Mouse (Mus musculus): ENCODE results near the gene Wfdc18. TPM values are rescaled to one million over a fixed set of nuclear protein-coding genes. Genes with fewer than 3 reads are reported as not detected.

The Wfdc18 gene
- polyA plus RNA-seq, 1 experiment from 2014 or later, result 2.0 TPM

- Histone ChIP-seq H3K4me1 (replicated peaks) (no peaks in the 10 kb centered on the region), H3K27ac (ENCODE audit: poor library complexity, severe bottlenecking) (no peak overlapping the region), H3K4me2 (no peak overlapping the region), H3K4me3 (no peak overlapping the region), H3K27me3 (replicated peaks) (peaks cover 74% of the 10 kb centered on the region), H3K36me3 (no peaks in the 10 kb centered on the region), H3K9me3 (replicated peaks) (no peaks in the 10 kb centered on the region), H3K9ac (no peak overlapping the region)
- no peak for ATAC-seq (ENCODE audit: insufficient number of reproducible peaks, low FRiP score)
- WGBS, result 66% methylated on average over 3 of the region's 3 CpGs
These were observed 34.7 kb downstream of the Wfdc18 start for GRCm38 (mm10) chr11:83743525-83743924.

GRCm38 (mm10) chr11:83746152-83746551 is 37.3 kb downstream of the Wfdc18 start:
- no peak overlapping the region for H3K27ac ChIP-seq (ENCODE audit: poor library complexity, severe bottlenecking)
- H3K4me1 ChIP-seq (replicated peaks), result no peaks in the 10 kb centered on the region
- no peak overlapping the region for H3K4me2 ChIP-seq
- H3K36me3 ChIP-seq, result no peaks in the 10 kb centered on the region
- no peak overlapping the region for H3K9ac ChIP-seq
- H3K4me3 ChIP-seq, result no peak overlapping the region
- peaks cover 74% of the 10 kb centered on the region for H3K27me3 ChIP-seq (replicated peaks)
- ATAC-seq (ENCODE audit: insufficient number of reproducible peaks, low FRiP score), result no peak
- WGBS, result 44% methylated on average over 4 of the region's 4 CpGs
- H3K9me3 ChIP-seq (replicated peaks), result no peaks in the 10 kb centered on the region

DNA sequence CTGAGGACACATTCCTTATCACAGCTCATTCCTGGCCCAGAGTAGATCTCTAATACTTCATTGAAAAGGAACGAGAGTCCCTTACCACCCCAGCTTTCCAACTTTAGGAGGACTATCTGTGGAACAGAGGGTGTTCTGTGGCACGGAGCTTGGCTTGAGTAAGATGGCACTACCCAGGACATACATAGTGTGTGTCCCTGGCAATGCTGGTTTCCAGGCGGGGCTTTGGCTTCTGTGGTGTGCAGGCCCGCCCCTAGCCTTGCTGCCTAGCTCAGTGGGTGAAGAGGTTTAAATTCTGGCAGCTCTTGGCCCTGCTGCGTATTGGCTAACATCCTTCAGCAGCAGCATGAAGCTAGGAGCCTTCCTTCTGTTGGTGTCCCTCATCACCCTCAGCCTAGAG is 37.9 kb downstream of the Wfdc18 start, which contains the start of gene Wfdc21:
Gene Wfdc21 (plus strand): TSS at position 260 of the 400 bp plus-strand sequence.
- H3K4me3 ChIP-seq, result no peak within 1 kb of the TSS
- ATAC-seq (ENCODE audit: insufficient number of reproducible peaks, low FRiP score), result no peak
- H3K9ac ChIP-seq, result no peak within 1 kb of the TSS
- no peaks in the 10 kb centered on the region for H3K4me1 ChIP-seq (replicated peaks)
- 62% methylated on average over 5 of the region's 5 CpGs for WGBS
- H3K4me2 ChIP-seq, result no peak within 1 kb of the TSS
- H3K27ac ChIP-seq (ENCODE audit: poor library complexity, severe bottlenecking), result no peak within 1 kb of the TSS
- H3K9me3 ChIP-seq (replicated peaks), result no peaks in the 10 kb centered on the region
- H3K27me3 ChIP-seq (replicated peaks), result peaks cover 73% of the 10 kb centered on the region
- H3K36me3 ChIP-seq, result no peaks in the 10 kb centered on the region

DNA sequence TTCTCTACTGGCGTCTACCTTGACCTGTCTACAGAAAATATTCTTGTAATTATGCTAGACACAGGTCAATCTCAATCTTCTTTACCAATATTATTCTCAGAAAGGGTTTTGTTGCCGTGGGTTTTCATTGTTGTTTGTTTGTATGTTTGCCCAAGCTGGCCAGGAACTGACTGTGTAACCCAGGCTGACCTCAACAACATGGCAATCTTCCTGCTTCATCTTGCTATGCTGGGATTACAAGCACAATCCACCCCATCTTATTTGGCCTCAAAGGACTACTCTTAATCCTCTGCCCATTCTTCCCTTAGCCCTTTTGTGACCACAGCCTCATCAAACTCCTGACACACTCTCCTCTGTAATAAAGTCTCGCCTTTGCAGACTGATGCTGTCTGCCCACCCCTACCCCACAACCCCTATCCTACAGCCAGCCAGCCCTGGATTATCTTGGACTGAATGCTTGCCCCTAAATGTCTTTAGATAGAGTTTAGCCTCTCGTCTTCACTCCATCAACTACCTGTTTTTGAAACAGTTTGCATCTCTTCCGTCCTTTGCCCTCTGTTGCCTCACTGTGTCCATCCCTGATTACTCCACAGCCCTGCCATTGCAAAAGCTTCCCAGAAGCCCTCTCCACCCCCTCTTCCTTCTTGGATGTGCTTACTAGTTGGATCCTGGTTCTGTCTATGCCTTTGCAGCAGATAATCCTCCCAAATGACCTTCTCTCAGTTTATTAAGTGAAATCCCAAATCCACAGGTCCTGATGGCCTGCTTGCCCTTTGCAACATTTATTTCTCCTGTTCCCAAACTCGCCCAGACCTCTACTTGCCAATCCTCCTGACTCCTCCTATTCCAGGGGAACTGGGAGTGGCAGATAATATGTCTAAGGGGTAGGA is 38.8 kb downstream of the Wfdc18 start:
- H3K4me3 ChIP-seq, result no peak overlapping the region
- H3K9ac ChIP-seq, result no peak overlapping the region
- no peaks in the 10 kb centered on the region for H3K4me1 ChIP-seq (replicated peaks)
- no peak for ATAC-seq (ENCODE audit: insufficient number of reproducible peaks, low FRiP score)
- H3K4me2 ChIP-seq, result no peak overlapping the region
- no peak overlapping the region for H3K27ac ChIP-seq (ENCODE audit: poor library complexity, severe bottlenecking)
- H3K9me3 ChIP-seq (replicated peaks), result no peaks in the 10 kb centered on the region
- H3K27me3 ChIP-seq (replicated peaks), result peaks cover 74% of the 10 kb centered on the region
- WGBS, result 59% methylated on average over 6 of the region's 6 CpGs
- H3K36me3 ChIP-seq, result no peaks in the 10 kb centered on the region

GRCm38 (mm10) chr11:83753581-83754181 is 44.9 kb downstream of the Wfdc18 start, which contains the start of gene Heatr6:
Heatr6 (plus strand) TSS chr11:83753696.
- H3K4me2 ChIP-seq, result peak within 1 kb of the TSS; percentile 82
- H3K9me3 ChIP-seq (replicated peaks), result no peaks in the 10 kb centered on the region
- ATAC-seq (ENCODE audit: insufficient number of reproducible peaks, low FRiP score), result peak; percentile 93
- H3K27me3 ChIP-seq (replicated peaks), result peaks cover 22% of the 10 kb centered on the region
- peak within 1 kb of the TSS; percentile 76 for H3K27ac ChIP-seq (ENCODE audit: poor library complexity, severe bottlenecking)
- peak within 1 kb of the TSS; percentile 88 for H3K4me3 ChIP-seq
- peaks cover 11% of the 10 kb centered on the region for H3K4me1 ChIP-seq (replicated peaks)
- 0% methylated on average over 47 of the region's 47 CpGs for WGBS
- H3K9ac ChIP-seq, result peak within 1 kb of the TSS; percentile 83
- H3K36me3 ChIP-seq, result peaks cover 25% of the 10 kb centered on the region

DNA sequence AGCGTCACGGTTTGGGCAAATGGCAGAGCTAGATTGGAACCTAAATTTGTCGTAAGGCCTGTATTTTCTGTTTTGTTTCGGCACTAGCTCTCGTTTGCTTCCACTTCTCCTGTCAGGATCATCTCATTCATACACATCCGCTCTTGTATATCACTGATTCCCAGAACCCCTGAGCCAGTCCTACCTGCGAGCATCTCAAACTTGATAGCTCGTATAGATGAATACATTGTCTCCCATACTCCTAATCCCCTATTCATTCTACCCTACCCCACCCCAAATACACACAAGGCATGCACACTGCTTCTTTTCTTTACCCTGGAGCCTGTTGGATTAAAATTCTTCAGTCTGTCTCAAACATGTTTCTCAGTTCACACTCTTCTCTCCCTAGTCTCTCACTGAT is 45.4 kb downstream of the Wfdc18 start:
- ATAC-seq (ENCODE audit: insufficient number of reproducible peaks, low FRiP score), result no peak
- Histone ChIP-seq H3K4me2 (peak overlapping the region; percentile 82), H3K36me3 (peaks cover 30% of the 10 kb centered on the region), H3K27ac (ENCODE audit: poor library complexity, severe bottlenecking) (peak overlapping the region; percentile 76; the same call in 1 of the 2 replicates), H3K27me3 (replicated peaks) (peaks cover 17% of the 10 kb centered on the region), H3K4me1 (replicated peaks) (peaks cover 11% of the 10 kb centered on the region), H3K4me3 (peak overlapping the region; percentile 88), H3K9me3 (replicated peaks) (no peaks in the 10 kb centered on the region), H3K9ac (peak overlapping the region; percentile 83)
- WGBS, result 7% methylated on average over 8 of the region's 8 CpGs

Other genes with a start within 250 kb of the Wfdc18 start
- 3.4 and 3.5 TPM in 2 replicates for gene Mmp28, start 245.9 kb upstream of the Wfdc18 start, polyA plus RNA-seq (2016; fragmentation: Nextera tagmentation; extraction: Ambion mirVana)
- 12.1 and 12.9 TPM in 2 replicates for gene Taf15, start 235.9 kb upstream of the Wfdc18 start, polyA plus RNA-seq (2016; fragmentation: Nextera tagmentation; extraction: Ambion mirVana)
- not detected in 2 replicates for gene Heatr9, start 186.8 kb upstream of the Wfdc18 start, polyA plus RNA-seq (2016; fragmentation: Nextera tagmentation; extraction: Ambion mirVana)
- gene Ccl5, start 178.5 kb upstream of the Wfdc18 start, polyA plus RNA-seq (2016; fragmentation: Nextera tagmentation; extraction: Ambion mirVana), result 0.53 TPM in 1 of 2 replicates, not detected in the other
- 0.66 and 1.5 TPM in 2 replicates for gene Ccl9, start 130.4 kb upstream of the Wfdc18 start, polyA plus RNA-seq (2016; fragmentation: Nextera tagmentation; extraction: Ambion mirVana)
- 0.86 and 1.5 TPM in 2 replicates for gene Ccl6, start 115.9 kb upstream of the Wfdc18 start, polyA plus RNA-seq (2016; fragmentation: Nextera tagmentation; extraction: Ambion mirVana)
- gene Rpl9-ps1, start 63.4 kb upstream of the Wfdc18 start, polyA plus RNA-seq (2016; fragmentation: Nextera tagmentation; extraction: Ambion mirVana), result not detected in 2 replicates
- gene Ccl3, start 59.7 kb upstream of the Wfdc18 start, polyA plus RNA-seq (2016; fragmentation: Nextera tagmentation; extraction: Ambion mirVana), result 0.23 and 0.44 TPM in 2 replicates
- gene Ccl4, start 46.4 kb upstream of the Wfdc18 start, polyA plus RNA-seq (2016; fragmentation: Nextera tagmentation; extraction: Ambion mirVana), result 0.37 and 0.51 TPM in 2 replicates
- gene Wfdc17, start 5.0 kb upstream of the Wfdc18 start, polyA plus RNA-seq (2016; fragmentation: Nextera tagmentation; extraction: Ambion mirVana), result 0.40 TPM in 1 of 2 replicates, not detected in the other
- not detected in 2 replicates for gene Wfdc21, start 37.9 kb downstream of the Wfdc18 start, polyA plus RNA-seq (2016; fragmentation: Nextera tagmentation; extraction: Ambion mirVana)
- 13.4 and 15.0 TPM in 2 replicates for gene Heatr6, start 44.7 kb downstream of the Wfdc18 start, polyA plus RNA-seq (2016; fragmentation: Nextera tagmentation; extraction: Ambion mirVana)
- 0.09 and 0.24 TPM in 2 replicates for gene Hnf1b, start 141.0 kb downstream of the Wfdc18 start, polyA plus RNA-seq (2016; fragmentation: Nextera tagmentation; extraction: Ambion mirVana)
- 24.1 and 25.1 TPM in 2 replicates for gene Ddx52, start 233.0 kb downstream of the Wfdc18 start, polyA plus RNA-seq (2016; fragmentation: Nextera tagmentation; extraction: Ambion mirVana)